Mouse (Mus musculus): ENCODE measurements around the gene Pip5k1c.

Gene Pip5k1c

GRCm38 (mm10) chr10:81284189-81284588 is 8.6 kb upstream of the Pip5k1c start:
- DNase-seq (ENCODE audit: low spot score in 2 of 2), result no peak

DNA sequence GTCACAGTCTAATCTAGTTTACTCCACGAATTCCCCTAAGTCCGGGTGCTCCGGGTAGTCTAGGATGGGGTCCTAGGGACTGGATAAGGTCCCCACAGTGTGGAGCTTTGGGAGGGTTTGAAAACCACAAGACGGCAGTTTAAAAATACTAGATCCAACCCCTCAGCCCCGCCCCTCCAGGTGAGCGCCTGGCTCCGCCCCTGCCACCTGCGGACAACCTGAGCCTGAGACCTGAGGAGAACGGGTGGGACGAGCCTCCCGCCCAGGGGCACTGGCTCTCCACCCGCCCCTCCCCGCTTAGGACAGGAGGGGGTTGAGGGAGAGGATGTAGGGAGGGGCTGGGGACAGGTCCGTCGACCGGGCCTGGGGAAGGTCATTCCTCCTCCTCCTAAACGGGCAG is 8.0 kb upstream of the Pip5k1c start:
- no peak for DNase-seq (ENCODE audit: low spot score in 2 of 2)

DNA sequence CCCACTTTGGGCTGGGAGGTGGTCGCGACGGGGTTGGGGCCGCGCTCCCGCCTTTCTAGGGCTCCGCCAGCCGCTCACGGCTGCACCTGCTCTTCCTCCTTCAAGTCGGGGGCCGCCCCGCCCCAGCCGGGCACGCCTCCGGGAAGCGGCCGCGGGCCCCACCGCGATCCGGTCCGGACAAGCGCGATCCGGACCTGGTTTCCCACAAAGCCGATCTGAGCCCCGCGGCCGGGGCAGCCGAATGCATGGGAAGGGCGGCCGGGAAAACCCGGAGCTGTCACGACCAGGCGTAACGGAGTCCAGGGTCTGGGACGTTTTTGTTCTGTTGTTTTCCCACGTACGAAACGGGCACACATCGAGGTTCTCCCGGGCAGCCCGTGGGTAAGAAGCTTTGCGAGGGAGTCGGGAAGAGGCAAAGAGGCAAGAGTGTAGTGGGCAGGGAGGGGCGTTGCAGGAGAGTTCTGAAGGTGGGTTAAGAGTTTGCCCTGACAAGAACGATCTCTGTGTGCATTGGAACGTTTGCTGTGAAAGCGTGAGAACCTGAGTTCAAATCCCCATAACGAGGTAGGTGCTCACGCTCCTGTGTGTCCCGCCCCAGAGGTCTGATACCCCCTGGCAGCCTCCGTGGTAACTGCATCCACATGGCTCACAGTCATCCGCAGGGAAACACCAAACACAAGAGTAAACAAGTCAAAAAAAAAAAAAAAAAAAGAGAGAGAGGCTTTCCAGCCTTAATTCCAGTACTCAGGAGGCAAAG is 6.9 kb upstream of the Pip5k1c start:
- peak; percentile 91 to 96 for DNase-seq (ENCODE audit: low spot score in 2 of 2)

- no peak for DNase-seq (ENCODE audit: low spot score in 2 of 2)
These were observed 6.2 kb upstream of the Pip5k1c start for GRCm38 (mm10) chr10:81286586-81286985.

- DNase-seq (ENCODE audit: low spot score in 2 of 2), result peak; percentile 58 to 81
These were observed 5.1 kb upstream of the Pip5k1c start for GRCm38 (mm10) chr10:81287513-81288157.

DNA sequence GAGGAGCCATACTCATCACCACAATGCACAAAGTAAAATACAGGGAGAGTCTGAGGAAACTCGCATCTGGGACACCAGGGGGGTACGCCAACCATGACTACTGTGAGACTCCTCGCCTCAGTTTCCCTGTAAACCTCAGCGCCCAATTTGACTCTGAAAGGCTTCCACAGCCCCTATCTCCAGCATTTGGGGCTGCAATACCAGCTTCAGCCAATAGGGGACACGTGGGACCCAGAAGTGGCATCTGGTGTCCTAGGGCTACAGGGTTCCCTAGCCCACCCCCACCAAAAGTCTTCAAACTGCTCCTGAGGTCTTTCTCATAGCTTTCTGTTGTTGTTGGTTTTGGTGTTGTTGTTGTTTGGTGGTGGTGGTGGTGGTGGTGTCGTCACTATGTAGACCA is 4.2 kb upstream of the Pip5k1c start:
- peak; percentile 52 to 70 for DNase-seq (ENCODE audit: low spot score in 2 of 2)

DNA sequence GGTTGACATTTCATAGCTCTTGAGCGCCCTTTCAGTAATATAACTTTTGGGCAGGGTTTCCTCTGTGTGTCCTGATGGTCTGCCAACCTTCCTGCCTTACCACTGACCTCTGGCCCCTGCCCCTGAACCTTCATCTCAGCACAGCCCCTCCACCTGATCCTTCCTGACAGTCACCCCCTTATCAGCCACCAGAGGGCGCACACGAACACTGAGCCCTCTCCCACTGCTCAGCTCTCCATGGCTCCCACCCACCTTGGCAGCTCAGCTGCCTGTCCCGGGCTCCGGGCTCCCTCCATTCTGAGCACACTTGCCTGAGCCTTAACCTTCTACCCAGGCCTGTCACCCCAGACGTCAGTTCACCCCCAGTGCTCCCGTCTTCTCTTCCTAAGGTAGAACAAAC is 3.5 kb upstream of the Pip5k1c start:
- DNase-seq (ENCODE audit: low spot score in 2 of 2), result peak; percentile 52 to 76

DNA sequence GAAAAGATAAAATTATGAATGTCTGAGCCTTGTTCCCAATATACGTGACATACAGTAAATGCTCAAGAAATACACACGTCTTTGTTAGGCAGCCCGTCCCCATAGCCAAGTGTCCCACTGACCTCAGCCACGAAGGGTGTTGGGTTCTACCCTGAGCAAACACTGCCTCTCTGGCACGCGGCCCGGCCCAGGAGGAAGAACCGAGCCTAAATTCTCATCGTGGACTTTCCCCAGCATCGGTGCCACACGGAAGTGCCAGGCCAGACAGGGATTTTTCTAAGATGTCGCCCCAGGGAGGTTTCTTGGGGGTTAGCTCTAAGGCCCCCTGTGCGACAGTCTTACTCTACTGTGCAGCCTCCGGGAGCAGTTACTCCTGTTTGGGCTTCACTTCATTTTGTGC is 3.0 kb upstream of the Pip5k1c start:
- no peak for DNase-seq (ENCODE audit: low spot score in 2 of 2)

DNA sequence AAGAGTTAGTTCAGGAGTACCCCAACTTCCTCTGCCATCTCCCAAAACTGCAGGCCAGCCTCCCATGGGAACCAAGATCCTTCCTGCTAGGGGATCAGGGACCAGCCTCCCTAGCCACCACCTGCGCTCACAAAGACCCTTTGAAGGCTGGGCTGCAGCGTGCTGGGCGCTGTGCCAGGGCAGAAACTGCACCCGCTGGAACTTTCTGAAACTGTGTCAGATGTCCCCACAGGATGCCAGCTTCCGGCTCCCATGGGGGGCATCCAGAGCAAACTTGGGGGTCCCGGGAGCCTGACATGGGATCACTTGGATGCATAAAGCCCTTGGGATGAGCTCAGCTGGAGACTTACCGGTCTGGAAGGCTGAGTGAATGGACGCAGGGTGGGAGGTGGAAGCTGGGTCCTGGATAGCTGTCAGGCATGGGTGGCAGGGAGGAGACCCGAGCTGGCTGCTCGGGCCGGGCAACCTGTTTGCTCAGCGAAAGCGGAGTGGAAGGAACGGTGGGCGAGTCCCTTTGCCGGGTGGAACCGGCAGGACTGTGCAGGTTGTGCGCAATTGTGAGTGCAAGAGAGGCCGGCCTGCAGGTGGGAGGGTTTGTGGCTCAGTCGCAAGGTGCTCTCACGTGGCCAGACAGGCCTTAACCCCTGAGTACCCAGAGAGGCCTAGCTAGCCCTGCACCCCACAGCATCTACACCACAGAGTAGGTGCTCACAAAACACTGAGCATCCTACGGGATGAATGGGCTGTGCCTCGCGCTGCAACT is 1.9 kb upstream of the Pip5k1c start:
- peak; percentile 54 to 55 for DNase-seq (ENCODE audit: low spot score in 2 of 2)

DNA sequence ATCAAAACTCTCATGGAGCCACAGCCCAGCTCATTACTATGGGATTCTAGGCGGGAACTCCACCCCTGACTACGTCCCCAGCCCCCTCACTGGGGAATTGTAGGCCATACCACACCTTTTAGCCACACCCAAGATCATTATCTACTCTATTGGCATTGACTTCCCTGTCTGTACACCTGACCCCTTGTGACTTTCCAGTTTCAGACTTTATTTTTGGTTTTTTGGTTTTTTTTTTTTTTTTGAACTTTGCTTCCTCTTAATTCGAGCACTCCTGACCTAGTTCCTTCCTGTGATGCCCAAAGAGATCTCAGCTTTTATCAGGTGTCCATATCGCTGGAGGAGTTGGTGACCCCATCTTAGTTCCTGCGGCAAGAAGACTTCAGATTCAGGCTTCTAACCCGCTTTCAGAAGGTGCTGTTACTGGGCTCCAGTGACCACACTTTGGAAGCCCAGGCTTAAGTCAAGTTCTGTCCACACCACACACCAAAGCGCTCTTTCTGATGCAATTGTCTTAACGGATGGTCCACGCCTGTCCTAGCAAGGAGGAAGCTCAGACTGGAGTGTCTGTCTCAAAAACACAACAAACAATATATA is 1.2 kb upstream of the Pip5k1c start, which contains the start of gene Tjp3:
Tjp3 (minus strand) TSS at position 71 of the 594 bp plus-strand sequence.
- no peak for DNase-seq (ENCODE audit: low spot score in 2 of 2)

GRCm38 (mm10) chr10:81293334-81294030 is 719 bp downstream of the Pip5k1c start:
- DNase-seq (ENCODE audit: low spot score in 2 of 2), result no peak

DNA sequence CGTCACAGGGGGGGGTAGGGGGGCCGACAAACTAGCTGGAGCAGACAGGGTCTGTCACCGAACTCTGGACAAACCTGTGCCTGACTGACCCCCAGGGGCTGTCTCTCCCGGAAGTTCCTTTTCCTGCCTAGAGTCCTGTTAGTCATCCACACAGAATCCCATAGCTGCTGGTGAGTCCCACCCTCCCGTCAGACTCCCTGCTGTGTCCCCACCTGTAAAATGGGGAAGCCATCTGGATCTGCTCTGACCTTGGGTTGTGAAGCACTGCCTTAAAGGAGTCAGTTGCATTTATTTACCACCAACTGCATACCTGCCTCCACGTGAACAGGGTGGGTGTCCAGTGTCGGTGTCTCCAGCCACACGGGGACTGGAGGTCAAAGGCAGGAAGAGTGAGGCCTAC is 1.7 kb downstream of the Pip5k1c start:
- DNase-seq (ENCODE audit: low spot score in 2 of 2), result no peak

GRCm38 (mm10) chr10:81295185-81295584 is 2.4 kb downstream of the Pip5k1c start:
- DNase-seq (ENCODE audit: low spot score in 2 of 2), result no peak

GRCm38 (mm10) chr10:81297246-81297645 is 4.5 kb downstream of the Pip5k1c start:
- peak; percentile 63 to 67 for DNase-seq (ENCODE audit: low spot score in 2 of 2)

DNA sequence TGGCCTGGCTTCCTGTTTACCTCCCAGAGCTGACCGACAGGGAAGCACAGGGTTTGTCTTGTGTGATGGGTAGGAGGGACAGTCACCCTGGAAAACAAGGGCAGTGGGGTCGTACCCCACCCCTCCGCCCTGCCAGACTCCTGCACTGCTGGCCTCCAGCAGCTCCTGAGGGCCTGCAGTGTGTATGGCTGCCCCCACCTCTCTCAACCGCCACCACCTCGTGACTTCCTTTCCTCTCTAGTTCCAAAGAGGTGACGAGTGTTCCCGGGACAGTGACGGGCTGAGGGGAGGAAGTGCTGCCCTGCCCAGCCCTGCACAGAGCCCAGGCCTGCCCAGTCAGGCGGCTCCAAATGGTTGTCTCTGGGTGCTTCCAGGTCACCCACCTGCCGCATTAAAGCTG is 5.1 kb downstream of the Pip5k1c start:
- DNase-seq (ENCODE audit: low spot score in 2 of 2), result peak; percentile 66 to 70

DNA sequence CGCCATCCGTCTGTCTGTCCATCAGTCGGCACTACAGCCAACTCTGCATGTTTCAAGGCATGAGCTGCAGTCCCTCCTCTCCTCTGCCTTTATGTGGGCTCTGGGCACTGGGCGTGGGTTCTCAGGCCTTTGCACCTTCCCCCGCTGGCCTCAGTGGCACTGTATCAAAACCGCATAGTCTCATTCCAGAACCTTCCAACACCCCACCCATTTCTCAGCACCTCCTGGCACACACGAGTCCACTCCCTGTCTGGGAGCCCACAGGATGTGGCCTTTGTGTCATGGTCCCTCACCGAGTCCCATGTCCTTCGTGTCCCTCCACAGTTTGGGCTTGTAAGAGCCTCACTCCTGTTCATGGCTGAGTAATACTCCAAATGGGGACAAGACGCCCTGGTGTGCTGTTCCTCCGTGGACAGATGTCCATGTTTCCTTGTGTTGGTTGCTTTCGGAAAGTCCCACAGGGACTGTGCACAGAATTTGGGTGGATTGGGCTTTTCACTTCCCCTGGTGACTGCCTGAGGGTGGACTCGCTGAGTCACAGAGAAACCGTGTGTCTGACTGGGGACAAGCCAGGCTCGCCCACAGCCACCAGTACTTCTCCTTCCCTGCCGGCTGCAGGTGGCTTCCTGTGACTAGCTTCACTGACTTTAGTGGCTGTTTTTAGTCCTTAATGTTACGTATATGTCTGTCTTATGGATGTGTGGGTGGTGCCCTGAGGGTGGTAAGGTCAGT is 5.8 kb downstream of the Pip5k1c start:
- peak; percentile 51 to 58 for DNase-seq (ENCODE audit: low spot score in 2 of 2)

- no peak for DNase-seq (ENCODE audit: low spot score in 2 of 2)
These were observed 7.0 kb downstream of the Pip5k1c start for GRCm38 (mm10) chr10:81299585-81300351.

- no peak for DNase-seq (ENCODE audit: low spot score in 2 of 2)
These were observed 7.7 kb downstream of the Pip5k1c start for GRCm38 (mm10) chr10:81300352-81300907.

DNA sequence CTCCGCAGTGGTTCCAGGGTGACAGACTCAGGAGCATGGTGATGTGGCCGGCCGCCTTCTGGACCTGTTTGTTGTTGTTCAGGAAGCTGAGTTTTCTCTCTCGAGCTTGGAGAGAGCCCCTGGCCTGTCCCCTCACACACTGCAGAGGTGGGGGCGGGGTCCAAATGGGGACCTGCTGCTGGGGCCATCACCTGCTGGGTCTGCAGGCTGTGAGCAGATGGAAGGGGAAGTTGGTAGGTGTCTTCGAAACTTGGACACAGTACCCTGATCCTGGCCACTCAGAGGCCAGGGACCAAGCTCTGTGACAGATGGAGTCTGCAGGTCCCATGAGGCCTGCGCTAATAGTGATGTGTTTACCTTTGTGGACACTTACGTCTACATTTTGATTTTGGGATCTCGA is 8.6 kb downstream of the Pip5k1c start:
- no peak for DNase-seq (ENCODE audit: low spot score in 2 of 2)

GRCm38 (mm10) chr10:81302288-81302687 is 9.5 kb downstream of the Pip5k1c start:
- no peak for DNase-seq (ENCODE audit: low spot score in 2 of 2)
